Mouse (Mus musculus): ENCODE measurements around the gene Fthl17b. TPM values are rescaled to one million over a fixed set of nuclear protein-coding genes. Genes with fewer than 3 reads are reported as not detected.
A peak's percentile ranks its signal among the peaks of the same experiment; 100 is the strongest.
"Not testable (repeated sequence)": the region's sequence is repeated elsewhere in the genome, so short reads cannot be mapped to it uniquely, and the experiment has no call there.

Gene Fthl17b
- total RNA-seq (2021) = not detected
- long read RNA-seq, experiment 1 = 0 reads
- long read RNA-seq, experiment 2 = 0 reads

DNA sequence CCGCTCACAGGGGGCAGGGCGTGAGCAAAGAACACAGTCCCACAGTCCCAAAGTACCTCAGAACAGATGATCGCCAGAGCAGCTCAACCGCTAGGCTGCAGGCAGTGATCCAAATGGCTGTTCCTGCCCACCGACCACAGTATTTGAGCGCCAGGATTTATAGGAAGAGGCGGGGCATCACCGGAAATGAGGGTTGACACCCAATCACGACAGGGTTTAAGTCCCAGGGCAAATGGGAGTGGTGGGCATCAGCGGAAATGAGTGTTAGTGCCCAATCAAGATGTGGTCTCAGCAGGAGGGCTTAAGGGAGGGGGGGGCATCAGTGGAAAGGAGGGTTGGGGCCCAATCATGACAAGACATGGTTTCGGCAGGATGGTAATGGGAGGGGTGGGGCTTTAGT, at the start of gene Fthl17b:
TSS of gene Fthl17b (minus strand) at position 101 of the 400 bp plus-strand sequence.
- not testable (repeated sequence) for DNase-seq (ENCODE audit: low spot score in 2 of 2)

DNA sequence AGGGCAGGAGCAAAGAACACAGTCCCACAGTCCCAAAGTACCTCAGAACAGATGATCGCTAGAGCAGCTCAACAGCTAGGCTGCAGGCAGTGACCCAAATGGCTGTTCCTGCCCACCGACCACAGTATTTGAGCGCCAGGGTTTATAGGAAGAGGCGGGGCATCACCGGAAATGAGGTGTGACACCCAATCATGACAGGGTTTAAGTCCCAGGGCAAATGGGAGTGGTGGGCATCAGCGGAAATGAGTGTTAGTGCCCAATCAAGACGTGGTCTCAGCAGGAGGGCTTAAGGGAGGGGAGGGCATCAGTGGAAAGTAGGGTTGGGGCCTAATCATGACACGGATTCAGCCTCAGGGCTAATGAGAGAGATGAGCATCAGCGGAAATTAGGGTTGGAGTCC, 23.9 kb upstream of the Fthl17b start, which contains the start of gene Fthl17d:
TSS of gene Fthl17d (minus strand) at position 101 of the 400 bp plus-strand sequence.
- not testable (repeated sequence) for DNase-seq (ENCODE audit: low spot score in 2 of 2)

DNA sequence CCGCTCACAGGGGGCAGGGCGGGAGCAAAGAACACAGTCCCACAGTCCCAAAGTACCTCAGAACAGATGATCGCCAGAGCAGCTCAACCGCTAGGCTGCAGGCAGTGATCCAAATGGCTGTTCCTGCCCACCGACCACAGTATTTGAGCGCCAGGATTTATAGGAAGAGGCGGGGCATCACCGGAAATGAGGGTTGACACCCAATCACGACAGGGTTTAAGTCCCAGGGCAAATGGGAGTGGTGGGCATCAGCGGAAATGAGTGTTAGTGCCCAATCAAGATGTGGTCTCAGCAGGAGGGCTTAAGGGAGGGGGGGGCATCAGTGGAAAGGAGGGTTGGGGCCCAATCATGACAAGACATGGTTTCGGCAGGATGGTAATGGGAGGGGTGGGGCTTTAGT, 13.7 kb upstream of the Fthl17b start, which contains the start of gene Fthl17c:
TSS of gene Fthl17c (minus strand) at position 101 of the 400 bp plus-strand sequence.
- not testable (repeated sequence) for DNase-seq (ENCODE audit: low spot score in 2 of 2)

DNA sequence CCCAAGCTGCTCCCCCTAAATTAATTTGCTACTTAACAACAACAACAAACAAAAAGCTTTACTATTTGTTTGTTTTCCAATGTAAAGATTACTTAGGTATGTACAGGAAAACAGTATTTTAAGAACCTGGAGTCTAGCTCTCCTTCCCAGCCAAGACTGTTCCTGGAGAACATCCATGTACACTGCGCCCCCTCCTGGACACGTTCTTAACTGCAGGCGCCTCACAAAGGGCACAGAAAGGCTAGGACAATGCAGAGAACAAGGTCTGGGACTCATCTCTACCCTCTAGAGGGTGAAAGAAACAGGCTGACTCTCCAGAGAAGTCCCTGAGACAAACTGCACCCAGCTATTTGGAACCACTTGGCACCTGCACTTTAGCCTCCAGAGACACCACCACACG, 1.8 kb upstream of the Fthl17b start:
- DNase-seq (ENCODE audit: low spot score in 2 of 2) = peak in 1 of 2 experiments; percentile 3

DNA sequence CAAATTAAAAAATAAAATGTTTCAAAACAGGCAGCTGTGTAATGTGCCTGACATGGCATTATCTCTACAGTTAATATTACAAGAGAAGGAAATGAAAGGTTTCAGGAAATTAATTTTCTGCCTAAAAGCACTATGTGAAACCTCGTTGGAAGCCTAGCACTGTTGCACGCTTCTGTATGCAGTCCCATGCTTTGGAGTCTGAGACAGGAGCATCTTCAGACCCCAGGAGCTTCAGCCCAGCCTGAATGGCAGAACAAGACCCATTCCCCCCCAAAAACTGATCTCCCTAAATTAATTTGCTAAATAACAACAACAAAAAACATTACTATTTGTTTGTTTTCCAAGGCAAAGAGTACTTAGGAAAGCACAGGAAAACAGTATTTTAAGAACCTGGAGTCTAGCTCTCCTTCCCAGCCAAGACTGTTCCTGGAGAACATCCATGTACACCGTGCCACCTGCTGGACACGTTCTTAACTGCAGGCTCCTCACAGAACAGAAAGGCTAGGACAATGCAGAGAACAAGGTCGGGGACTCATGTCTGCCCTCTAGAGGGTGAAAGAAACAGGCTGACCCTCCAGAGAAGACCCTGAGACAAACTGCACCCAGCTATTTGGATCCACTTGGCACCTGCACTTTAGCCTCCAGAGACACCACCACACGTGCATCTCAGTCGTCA, 14.5 kb downstream of the Fthl17b start:
- DNase-seq (ENCODE audit: low spot score in 2 of 2) = peak; percentile 87 to 88

DNA sequence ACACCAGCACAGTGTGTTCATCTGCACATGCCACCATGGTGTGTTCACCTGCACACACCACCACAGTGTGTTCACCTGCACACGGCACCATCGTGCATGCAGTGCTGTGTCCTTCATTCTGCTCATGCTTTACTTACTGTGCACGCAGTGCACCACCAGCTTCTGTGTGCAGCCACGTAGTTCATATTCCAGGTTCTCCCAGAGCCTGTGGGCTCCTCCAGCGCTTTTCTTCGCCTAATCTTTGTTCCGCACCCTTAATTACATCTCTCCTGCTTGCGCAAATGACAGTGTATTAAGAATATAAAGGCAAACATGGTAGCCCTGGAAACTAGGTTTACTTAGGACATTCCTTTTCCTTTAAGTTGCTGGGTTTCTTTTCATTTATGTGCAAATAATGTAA, 18.7 kb downstream of the Fthl17b start:
- DNase-seq (ENCODE audit: low spot score in 2 of 2) = no peak

DNA sequence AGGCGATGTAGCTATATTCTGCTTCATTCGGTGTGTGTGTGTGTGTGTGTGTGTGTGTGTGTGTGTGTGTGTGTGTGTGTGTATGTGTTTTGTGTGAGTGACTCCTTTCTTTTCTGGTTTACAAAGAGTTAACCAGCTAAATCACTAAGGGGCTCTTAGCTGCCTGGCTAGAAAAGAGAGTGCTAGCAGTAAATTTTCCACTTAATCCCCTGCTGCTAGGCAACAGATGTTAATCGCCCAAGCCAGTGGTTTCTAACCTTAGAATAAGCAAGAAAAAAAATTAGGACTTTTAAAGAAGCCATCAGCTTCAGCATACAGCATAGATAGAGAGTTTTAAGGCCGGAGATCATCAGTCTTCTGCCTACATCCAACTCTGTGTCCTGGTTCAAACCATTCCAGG, 35.5 kb downstream of the Fthl17b start:
- DNase-seq (ENCODE audit: low spot score in 2 of 2) = no peak

DNA sequence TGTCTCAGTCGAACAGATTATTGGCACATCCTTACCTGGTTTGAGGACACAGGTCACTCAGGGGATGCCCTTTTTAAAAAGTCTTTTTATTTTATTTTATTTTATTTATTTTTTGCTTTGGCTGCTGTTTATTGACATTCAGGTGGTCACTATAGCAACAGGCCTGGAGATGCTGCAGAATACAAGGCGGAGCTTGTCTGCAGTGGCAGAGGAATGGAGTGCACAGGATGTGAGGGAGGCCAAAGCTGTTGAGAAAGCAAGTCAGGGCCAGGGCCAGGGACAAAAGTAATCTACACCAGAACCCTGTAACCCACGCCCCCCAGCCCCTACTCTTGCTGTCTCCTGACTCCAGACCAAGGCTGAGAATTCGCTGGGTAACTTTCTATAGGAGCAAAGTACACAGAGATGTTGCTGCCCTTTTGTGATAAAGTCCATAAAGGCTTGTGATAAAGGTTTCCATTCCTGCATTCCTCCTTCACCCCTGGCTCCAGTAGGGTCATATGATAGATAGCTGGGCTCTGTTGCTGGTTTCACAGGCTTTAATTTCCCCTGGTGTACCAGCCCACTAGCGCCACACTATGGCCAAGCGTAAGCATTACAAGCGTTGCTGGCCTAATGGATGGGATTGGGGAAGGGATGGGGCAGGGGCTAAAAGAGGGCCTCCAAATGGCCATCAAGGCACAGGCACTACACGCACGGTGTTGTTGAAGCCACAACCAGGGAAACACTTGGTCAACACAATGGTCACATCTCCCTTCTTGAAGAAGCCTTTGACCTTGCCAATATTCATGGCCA, 40.8 kb downstream of the Fthl17b start:
- no peak for DNase-seq (ENCODE audit: low spot score in 2 of 2)

DNA sequence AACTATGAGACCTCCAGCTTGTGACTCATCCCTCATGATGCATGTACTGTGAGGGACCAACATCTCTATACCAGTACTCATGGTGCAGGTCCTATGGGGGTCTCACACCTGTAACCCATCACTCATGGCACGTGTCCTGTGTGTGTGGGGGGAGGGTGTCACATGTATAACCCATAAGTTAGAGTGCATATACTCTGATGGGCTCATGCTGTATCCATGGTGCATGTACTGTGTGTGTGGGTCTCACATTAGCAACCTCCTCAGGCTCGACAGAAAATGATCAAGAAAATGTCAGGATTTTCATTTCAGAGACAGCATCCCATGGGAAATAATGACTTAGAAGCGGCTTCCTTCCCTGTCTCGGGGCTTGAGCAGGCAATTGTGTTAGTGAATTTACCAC, 41.7 kb downstream of the Fthl17b start:
- DNase-seq (ENCODE audit: low spot score in 2 of 2) = no peak

Other genes with a start within 250 kb of the Fthl17b start
- not detected for gene Ssx9, start 214.5 kb downstream of the Fthl17b start, total RNA-seq (2021)
- gene Ssxb5, start 159.3 kb downstream of the Fthl17b start, total RNA-seq (2021) = not detected
- not detected for gene Gm6592, start 119.0 kb downstream of the Fthl17b start, total RNA-seq (2021)
- gene Gm5751, start 88.7 kb downstream of the Fthl17b start, total RNA-seq (2021) = not detected
- 10 to 100 TPM; 32.4 to 35.7 TPM for gene B630019K06Rik, start 70.6 kb downstream of the Fthl17b start, total RNA-seq (2021)
- gene Fthl17c, start 13.6 kb upstream of the Fthl17b start, total RNA-seq (2021) = not detected
- not detected for gene Fthl17d, start 23.8 kb upstream of the Fthl17b start, total RNA-seq (2021)
- gene Fthl17e, start 70.5 kb upstream of the Fthl17b start, total RNA-seq (2021) = not detected
- gene Fthl17f, start 100.0 kb upstream of the Fthl17b start, total RNA-seq (2021) = not detected
- gene 4930402K13Rik, start 141.6 kb upstream of the Fthl17b start, total RNA-seq (2021) = not detected
- 1 to 10 TPM; 7.2 to 7.4 TPM for gene Lancl3, start 236.9 kb upstream of the Fthl17b start, total RNA-seq (2021)

All from left cerebral cortex, adult 18-20 months (tissue).